Mouse (Mus musculus): ENCODE results near the gene Thsd7b.

Thsd7b gene

GRCm38 (mm10) chr1:129519751-129520150 is 246.6 kb downstream of the Thsd7b start:
- no peak for DNase-seq (ENCODE audit: low spot score)

- no peak for DNase-seq (ENCODE audit: low spot score)
These were observed 253.9 kb downstream of the Thsd7b start for GRCm38 (mm10) chr1:129526967-129527366.

GRCm38 (mm10) chr1:129532206-129532605 is 259.1 kb downstream of the Thsd7b start:
- DNase-seq (ENCODE audit: low spot score) = no peak

GRCm38 (mm10) chr1:129538508-129538907 is 265.4 kb downstream of the Thsd7b start:
- no peak for DNase-seq (ENCODE audit: low spot score)

- DNase-seq (ENCODE audit: low spot score) = no peak
These were observed 265.9 kb downstream of the Thsd7b start for GRCm38 (mm10) chr1:129538970-129539369.

- peak; percentile 22 for DNase-seq (ENCODE audit: low spot score)
These were observed 267.6 kb downstream of the Thsd7b start for GRCm38 (mm10) chr1:129540751-129541150.

GRCm38 (mm10) chr1:129542563-129543146 is 269.6 kb downstream of the Thsd7b start:
- DNase-seq (ENCODE audit: low spot score) = no peak

GRCm38 (mm10) chr1:129543169-129543568 is 270.1 kb downstream of the Thsd7b start:
- DNase-seq (ENCODE audit: low spot score) = no peak

- no peak for DNase-seq (ENCODE audit: low spot score)
These were observed 285.0 kb downstream of the Thsd7b start for GRCm38 (mm10) chr1:129558054-129558453.

GRCm38 (mm10) chr1:129559137-129559536 is 286.0 kb downstream of the Thsd7b start:
- DNase-seq (ENCODE audit: low spot score) = no peak

- DNase-seq (ENCODE audit: low spot score) = no peak
These were observed 286.7 kb downstream of the Thsd7b start for GRCm38 (mm10) chr1:129559812-129560211.

GRCm38 (mm10) chr1:129562707-129563106 is 289.6 kb downstream of the Thsd7b start:
- no peak for DNase-seq (ENCODE audit: low spot score)

GRCm38 (mm10) chr1:129570522-129570921 is 297.4 kb downstream of the Thsd7b start:
- DNase-seq (ENCODE audit: low spot score) = no peak

- no peak for DNase-seq (ENCODE audit: low spot score)
These were observed 306.9 kb downstream of the Thsd7b start for GRCm38 (mm10) chr1:129579955-129580354.

GRCm38 (mm10) chr1:129586635-129587034 is 313.5 kb downstream of the Thsd7b start:
- DNase-seq (ENCODE audit: low spot score) = no peak

- DNase-seq (ENCODE audit: low spot score) = no peak
These were observed 316.4 kb downstream of the Thsd7b start for GRCm38 (mm10) chr1:129589366-129590002.

- no peak for DNase-seq (ENCODE audit: low spot score)
These were observed 322.3 kb downstream of the Thsd7b start for GRCm38 (mm10) chr1:129595447-129595846.

GRCm38 (mm10) chr1:129600933-129601332 is 327.8 kb downstream of the Thsd7b start:
- no peak for DNase-seq (ENCODE audit: low spot score)

GRCm38 (mm10) chr1:129602284-129602683 is 329.2 kb downstream of the Thsd7b start:
- DNase-seq (ENCODE audit: low spot score) = no peak

GRCm38 (mm10) chr1:129608395-129608794 is 335.3 kb downstream of the Thsd7b start:
- no peak for DNase-seq (ENCODE audit: low spot score)

GRCm38 (mm10) chr1:129616080-129616479 is 343.0 kb downstream of the Thsd7b start:
- DNase-seq (ENCODE audit: low spot score) = no peak

- DNase-seq (ENCODE audit: low spot score) = no peak
These were observed 346.6 kb downstream of the Thsd7b start for GRCm38 (mm10) chr1:129619440-129620301.

GRCm38 (mm10) chr1:129624519-129624918 is 351.4 kb downstream of the Thsd7b start:
- no peak for DNase-seq (ENCODE audit: low spot score)

Measured in embryo, embryonic 10 days (tissue).